Mouse (Mus musculus) cortical plate, adult 2 months (tissue): ENCODE data around the gene Tmem150b. TPM values are rescaled to one million over a fixed set of nuclear protein-coding genes. Genes with fewer than 3 reads are reported as not detected.

Experiments used
- H3K27ac ChIP-seq: fragments of 200-500 bp; 2 replicates; pipeline ENCODE4 v1.5.1; 2012; ENCODE audit warnings: low read length, control low read depth, inconsistent platforms; ENCODE audit not compliant: insufficient read depth
- H3K4me1 ChIP-seq: fragments of 200-500 bp; 2 replicates; pipeline ENCODE4 v1.6.1; 2011; ENCODE audit warnings: low read length; ENCODE audit not compliant: control insufficient read depth, insufficient read depth
- H3K4me3 ChIP-seq: fragments of 200-500 bp; 2 replicates; pipeline ENCODE4 v1.5.1; 2011; ENCODE audit warnings: mild to moderate bottlenecking, low read length, control low read depth; ENCODE audit not compliant: insufficient read depth
- CTCF ChIP-seq: fragments of 200-500 bp; IDR thresholded peaks from 2 replicates; pipeline ENCODE4 v1.5.1; 2011; ENCODE audit warnings: mild to moderate bottlenecking, control low read depth, low read length; ENCODE audit not compliant: insufficient read depth; ENCODE audit errors: extremely low read depth
- POLR2A ChIP-seq: fragments of 200-500 bp; IDR thresholded peaks from 2 replicates; pipeline ENCODE4 v1.6.1; 2011; ENCODE audit warnings: mild to moderate bottlenecking, low read length, control low read depth; ENCODE audit not compliant: insufficient read depth; ENCODE audit errors: extremely low read depth
- polyA plus RNA-seq: library from polyadenylated mRNA; depleted of rRNA; stranded (reverse); fragments of >200 nt; gene quantifications from 2 replicates; pipeline ENCODE4 v1.2.3, GENCODE M21; 2012

Tmem150b gene
- polyA plus RNA-seq, 1 experiment = not detected

- no peak overlapping the region; the same call in 1 of the 2 replicates for H3K4me3 ChIP-seq
- 0 out of 2 replicates have a peak, but pooled peaks cover 3% of the 10 kb centered on the region for H3K4me1 ChIP-seq
- TF ChIP-seq POLR2A (no peak), CTCF (no peak)
- H3K27ac ChIP-seq = no peak overlapping the region
Measured at GRCm38 (mm10) chr7:4739041-4739543, 14.0 kb upstream of the Tmem150b start.

DNA sequence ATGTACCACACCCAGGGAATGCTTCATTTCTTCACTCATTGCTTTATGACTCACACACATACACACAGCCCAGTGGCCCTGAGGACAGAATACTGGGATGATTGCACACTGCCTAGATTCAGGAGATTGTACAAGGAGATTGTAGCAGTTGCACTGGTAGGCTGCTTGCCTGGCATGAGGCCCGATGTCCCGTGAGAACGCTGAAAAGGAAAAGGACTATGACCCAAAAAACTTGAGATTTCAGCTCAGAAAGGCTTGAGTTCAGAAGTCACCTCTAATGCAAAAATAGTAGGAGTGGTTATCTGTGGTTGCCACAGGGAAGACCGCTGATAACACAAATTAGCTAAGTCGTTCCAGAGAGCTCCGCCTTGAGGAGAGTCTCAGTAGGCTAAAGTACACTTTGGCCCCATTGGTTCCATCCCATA lies 7.9 kb upstream of the Tmem150b start:
- Histone ChIP-seq H3K4me3 (no peak overlapping the region), H3K4me1 (no peaks in the 10 kb centered on the region), H3K27ac (no peak overlapping the region)
- no peak for TF ChIP-seq CTCF
- no peak for TF ChIP-seq POLR2A

- no peak for TF ChIP-seq CTCF
- no peak for TF ChIP-seq POLR2A
- Histone ChIP-seq H3K4me1 (no peaks in the 10 kb centered on the region), H3K27ac (no peak overlapping the region), H3K4me3 (no peak overlapping the region)
Measured at GRCm38 (mm10) chr7:4731090-4731489, 6.0 kb upstream of the Tmem150b start.

- no peak overlapping the region for H3K27ac ChIP-seq
- TF ChIP-seq CTCF = no peak
- no peak for TF ChIP-seq POLR2A
- H3K4me3 ChIP-seq = no peak overlapping the region
- H3K4me1 ChIP-seq = no peaks in the 10 kb centered on the region; the same call in 1 of the 2 replicates
Measured at GRCm38 (mm10) chr7:4724359-4724758, 690 bp downstream of the Tmem150b start.

DNA sequence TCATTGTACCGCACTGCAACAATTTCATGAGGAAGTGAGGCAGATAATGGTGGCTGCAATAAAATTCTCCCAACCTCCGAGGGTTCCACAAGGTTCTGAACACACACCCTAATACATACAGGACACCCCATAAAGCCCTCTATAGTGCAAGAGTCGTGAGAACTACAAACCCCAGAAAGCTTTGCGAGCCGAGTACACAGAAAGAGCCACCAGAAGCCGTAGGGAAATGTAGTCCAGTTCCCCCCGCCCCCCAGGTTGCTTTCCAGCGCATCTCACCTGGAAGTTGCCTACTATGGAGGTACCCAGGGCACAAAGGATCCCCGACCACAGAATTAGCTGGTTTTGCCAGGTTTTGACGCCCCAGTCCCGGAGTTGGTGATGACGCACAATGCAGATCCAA lies 1.5 kb downstream of the Tmem150b start:
- Histone ChIP-seq H3K27ac (no peak overlapping the region), H3K4me3 (peak overlapping the region; percentile 36), H3K4me1 (no peaks in the 10 kb centered on the region; the same call in 1 of the 2 replicates)
- TF ChIP-seq POLR2A = no peak
- TF ChIP-seq CTCF = no peak

- H3K27ac ChIP-seq = no peak overlapping the region
- TF ChIP-seq CTCF (no peak), POLR2A (no peak)
- H3K4me3 ChIP-seq = no peak overlapping the region
- no peaks in the 10 kb centered on the region; the same call in 1 of the 2 replicates for H3K4me1 ChIP-seq
Measured at GRCm38 (mm10) chr7:4719276-4719675, 5.8 kb downstream of the Tmem150b start.

DNA sequence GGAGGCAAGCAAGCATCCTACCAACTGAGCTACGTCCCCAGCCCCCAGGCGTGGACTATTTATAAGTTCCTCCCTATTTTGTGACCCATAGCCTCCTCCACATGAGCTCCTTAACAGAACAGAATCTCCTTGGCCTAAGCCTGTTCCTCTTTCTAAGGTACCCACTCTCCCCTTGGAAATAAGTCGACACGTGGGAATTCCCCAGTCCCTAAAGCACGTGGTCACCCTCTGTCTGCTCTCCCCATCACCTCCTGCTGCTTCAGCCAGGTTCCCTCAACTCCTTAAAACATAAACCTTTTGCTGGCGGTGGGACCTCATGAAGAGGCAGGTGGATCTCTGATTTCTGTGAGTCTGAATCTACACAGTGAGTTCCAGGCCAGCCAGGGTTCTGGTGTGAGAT lies 8.1 kb downstream of the Tmem150b start:
- H3K4me1 ChIP-seq = no peaks in the 10 kb centered on the region
- TF ChIP-seq POLR2A (no peak), CTCF (no peak)
- H3K4me3 ChIP-seq = no peak overlapping the region

DNA sequence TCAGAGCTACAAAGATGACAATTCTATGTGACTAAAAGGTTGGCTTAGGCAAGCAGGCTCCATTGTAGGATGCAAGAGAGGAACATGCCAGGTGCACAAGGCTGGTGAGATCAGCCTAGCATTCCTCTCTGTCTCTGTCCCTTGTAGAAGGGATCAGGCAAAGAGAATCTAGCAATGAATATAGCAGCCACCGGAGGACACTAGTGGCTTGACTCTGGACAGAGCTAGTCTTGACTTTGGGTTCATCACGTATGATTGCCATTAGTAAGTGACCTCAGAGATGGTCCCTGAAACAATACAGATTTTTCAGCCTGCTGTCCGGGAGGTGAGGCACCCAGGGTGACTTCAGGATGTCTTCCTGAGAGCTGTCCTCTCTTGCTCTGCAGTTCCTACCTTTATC lies 12.5 kb downstream of the Tmem150b start:
- TF ChIP-seq CTCF = no peak
- no peak for TF ChIP-seq POLR2A
- no peak overlapping the region for H3K27ac ChIP-seq

More for the DNA sequence above, 8.1 kb downstream of the Tmem150b start:
- H3K27ac ChIP-seq = no peak overlapping the region

GRCm38 (mm10) chr7:4705098-4705497 lies 20.0 kb downstream of the Tmem150b start:
- Histone ChIP-seq H3K4me1 (no peaks in the 10 kb centered on the region), H3K27ac (no peak overlapping the region), H3K4me3 (no peak overlapping the region)
- no peak for TF ChIP-seq POLR2A
- peak; percentile 36; the same call in 1 of the 2 replicates for TF ChIP-seq CTCF

More for the DNA sequence above, 12.5 kb downstream of the Tmem150b start:
- no peaks in the 10 kb centered on the region for H3K4me1 ChIP-seq
- H3K4me3 ChIP-seq = no peak overlapping the region

GRCm38 (mm10) chr7:4703195-4703594 lies 21.9 kb downstream of the Tmem150b start:
- TF ChIP-seq CTCF = no peak
- TF ChIP-seq POLR2A = no peak
- Histone ChIP-seq H3K4me3 (no peak overlapping the region), H3K27ac (no peak overlapping the region), H3K4me1 (no peaks in the 10 kb centered on the region)
